Mouse (Mus musculus) common myeloid progenitor, adult 5-6 weeks (primary cell): ENCODE results near the gene Rnf149. TPM values are rescaled to one million over a fixed set of nuclear protein-coding genes. Genes with fewer than 3 reads are reported as not detected.
"Not testable (repeated sequence)": the region's sequence is repeated elsewhere in the genome, so short reads cannot be mapped to it uniquely, and the experiment has no call there.

Experiments
- ATAC-seq: replicated peaks from 2 replicates; pipeline ENCODE4 v1.8.0; 2016; ENCODE audit warnings: low read depth, mild to moderate bottlenecking, moderate TSS enrichment, inconsistent platforms; ENCODE audit not compliant: poor library complexity, severe bottlenecking
- total RNA-seq: library from RNA; stranded (forward); fragments of 200-1000, 187-1606 nt; gene quantifications from 2 replicates; pipeline ENCODE4 v1.2.3, GENCODE M21; 2017

The Rnf149 gene
- total RNA-seq: 30.4 and 40.7 TPM in 2 replicates

DNA sequence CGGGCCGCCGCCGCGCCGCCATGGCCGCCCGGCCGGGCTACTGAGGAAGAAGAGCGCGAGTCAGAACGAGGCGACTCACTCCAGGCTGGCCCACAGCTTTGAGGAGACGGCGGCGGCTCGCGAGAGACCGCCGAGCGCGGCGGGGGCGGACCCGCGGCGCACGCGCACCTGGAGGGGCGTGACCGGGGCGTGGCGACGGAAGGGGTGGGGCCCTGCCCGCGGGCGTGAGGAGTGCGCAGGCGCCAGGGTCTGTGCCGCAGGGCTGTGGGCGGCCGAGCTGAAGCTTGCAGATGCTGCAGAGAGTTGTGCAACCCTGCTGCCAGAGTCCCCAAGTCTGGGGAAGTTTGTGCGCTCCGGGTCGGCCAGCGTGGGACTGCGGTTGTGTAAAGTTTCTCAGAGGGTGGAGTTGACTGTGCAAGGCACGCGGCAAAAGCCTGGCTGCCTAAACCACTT is at the start of gene Rnf149:
Gene Rnf149 (minus strand): TSS at position 153 of the 453 bp plus-strand sequence.
- peak; percentile 86 for ATAC-seq

- no peak for ATAC-seq
Measured at GRCm38 (mm10) chr1:39625491-39625890, 48.3 kb upstream of the Rnf149 start.

DNA sequence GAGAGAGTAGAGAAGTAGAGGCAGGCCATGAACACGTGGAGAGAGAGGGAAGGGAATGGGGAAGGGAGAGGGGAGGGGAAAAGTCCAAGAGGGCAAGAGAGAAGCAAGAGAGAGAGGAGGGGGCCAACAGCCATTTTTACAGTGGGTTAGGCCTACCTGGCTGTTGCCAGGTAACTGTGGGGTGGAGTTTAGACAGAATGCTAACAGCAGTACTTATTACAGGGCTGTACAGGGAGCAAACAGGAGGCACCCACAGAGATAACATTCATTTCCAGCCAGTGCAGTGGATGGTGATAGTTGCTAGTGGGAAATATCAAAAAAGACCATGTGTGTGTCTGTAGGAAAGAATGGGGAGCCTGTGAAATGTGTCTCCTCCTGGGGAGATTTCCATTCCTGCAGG is 46.5 kb upstream of the Rnf149 start:
- ATAC-seq: no peak

- no peak for ATAC-seq
Measured at GRCm38 (mm10) chr1:39623106-39623505, 45.9 kb upstream of the Rnf149 start.

DNA sequence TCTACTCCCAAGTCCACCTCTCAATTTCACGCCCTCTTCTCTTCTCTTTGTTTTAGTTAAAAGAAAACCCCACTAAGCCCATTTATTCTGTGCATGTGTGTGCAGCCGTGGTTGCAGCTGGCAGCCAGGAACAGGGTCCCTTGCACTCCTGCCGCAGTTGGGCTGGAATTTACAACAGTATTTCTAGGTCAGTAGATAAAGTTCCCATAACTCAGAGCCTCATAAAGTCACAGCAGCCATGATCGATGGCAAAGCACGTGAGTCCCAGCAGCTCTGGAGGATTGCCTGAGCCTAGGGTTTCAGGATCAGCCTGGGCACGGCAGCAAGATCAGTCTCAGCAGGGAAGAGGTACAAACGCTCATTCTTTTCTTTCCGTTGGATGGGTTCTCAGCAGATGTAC is 41.3 kb upstream of the Rnf149 start:
- ATAC-seq: no peak

DNA sequence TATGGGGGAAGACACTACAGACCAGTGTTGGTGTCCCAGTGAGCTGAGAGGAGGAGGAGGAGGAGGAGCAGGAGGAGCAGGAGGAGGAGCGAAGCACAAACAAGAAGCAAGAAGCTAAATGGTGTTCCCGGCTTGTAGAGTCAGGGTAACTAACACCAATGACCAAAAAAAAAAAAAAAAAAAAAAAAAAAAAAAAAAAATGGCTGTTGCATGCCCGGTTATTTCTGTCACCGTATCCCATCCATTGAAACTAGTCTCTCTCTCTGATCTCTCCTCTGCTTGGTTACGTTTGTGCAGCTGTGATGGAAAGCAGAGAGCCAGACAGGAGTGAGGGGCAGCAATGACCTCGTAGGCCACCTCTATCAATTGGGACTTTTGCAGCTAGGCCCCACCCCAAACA is 38.3 kb upstream of the Rnf149 start:
- no peak for ATAC-seq

DNA sequence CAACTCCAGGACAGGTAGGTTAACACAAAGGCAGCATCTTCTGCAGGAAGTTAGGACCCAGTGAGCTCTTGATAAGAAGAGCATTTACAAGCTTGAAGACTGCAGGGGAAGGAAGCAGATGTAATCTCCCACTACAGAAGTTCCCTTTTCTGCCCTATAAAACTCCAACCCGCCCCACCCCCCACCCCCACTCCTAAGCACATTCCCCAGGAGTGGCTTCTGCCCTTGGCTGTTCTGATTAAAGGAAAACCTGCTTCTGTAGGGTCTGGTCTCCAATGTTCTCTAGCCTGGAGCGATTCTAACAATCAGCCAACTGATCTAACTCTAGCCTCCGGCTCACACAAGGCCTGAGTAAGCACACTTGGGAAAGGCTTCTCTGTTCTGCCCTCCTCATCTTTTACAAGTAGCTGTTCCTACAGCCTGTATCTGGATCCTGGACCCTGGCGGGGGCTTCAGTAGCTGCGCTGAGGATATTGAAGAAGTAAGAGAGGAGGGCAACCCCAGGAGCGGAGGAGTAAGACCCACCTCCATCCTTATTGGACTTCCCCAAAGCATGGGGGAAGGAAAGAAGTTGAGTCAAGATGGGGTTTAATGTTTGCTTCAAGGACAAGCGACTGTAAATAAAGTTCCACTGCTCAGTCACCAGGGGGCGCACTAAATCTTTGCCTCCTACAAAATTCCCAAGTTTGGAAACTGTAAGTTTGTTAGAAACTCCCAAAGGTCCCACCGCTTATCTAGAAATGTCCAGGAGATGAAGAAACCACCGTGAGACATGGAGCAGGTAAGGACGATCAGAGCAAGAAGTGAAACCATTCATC is 37.5 kb upstream of the Rnf149 start:
- peak; percentile 69 for ATAC-seq

- ATAC-seq: no peak
Measured at GRCm38 (mm10) chr1:39613061-39613460, 35.9 kb upstream of the Rnf149 start.

GRCm38 (mm10) chr1:39612491-39612890 is 35.3 kb upstream of the Rnf149 start:
- ATAC-seq: no peak

DNA sequence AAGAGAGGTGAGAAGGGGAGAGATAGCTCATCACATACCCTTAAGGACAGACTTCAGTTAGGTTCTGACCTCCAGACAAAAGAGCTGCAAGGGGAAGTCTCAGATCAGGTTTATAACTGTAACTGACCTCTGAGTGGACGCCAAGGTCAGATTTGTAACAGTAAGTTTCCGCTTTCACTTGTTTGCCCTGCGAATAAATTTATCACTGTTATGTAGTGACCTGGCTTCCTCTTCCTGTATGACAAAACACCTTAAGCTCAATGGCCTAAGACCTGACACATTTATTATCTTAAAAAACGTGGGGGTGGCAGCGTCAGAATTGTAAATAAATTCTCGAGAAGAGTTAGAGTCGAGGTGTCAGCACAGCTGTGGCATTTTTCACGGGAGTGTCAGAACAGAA is 31.3 kb upstream of the Rnf149 start:
- no peak for ATAC-seq

DNA sequence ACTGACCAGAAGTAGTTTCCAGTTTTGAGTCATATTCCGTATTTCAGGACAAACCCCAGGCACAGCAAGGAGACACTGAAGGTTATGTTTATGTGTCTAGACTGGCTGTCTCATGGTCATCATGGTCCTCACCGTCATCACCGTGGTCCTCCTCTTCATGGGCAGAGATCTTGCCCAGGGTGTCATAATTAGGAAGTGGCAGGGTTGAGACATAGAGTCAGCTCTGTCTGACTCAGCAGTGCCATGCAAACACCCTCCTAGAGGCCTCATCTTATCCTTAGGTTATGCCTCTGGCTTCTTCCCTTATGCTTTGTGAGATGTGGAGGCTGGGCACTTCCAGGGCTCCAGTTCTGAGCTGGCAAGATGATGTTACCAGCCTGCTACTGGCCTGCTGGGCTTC is 25.3 kb upstream of the Rnf149 start:
- no peak for ATAC-seq

DNA sequence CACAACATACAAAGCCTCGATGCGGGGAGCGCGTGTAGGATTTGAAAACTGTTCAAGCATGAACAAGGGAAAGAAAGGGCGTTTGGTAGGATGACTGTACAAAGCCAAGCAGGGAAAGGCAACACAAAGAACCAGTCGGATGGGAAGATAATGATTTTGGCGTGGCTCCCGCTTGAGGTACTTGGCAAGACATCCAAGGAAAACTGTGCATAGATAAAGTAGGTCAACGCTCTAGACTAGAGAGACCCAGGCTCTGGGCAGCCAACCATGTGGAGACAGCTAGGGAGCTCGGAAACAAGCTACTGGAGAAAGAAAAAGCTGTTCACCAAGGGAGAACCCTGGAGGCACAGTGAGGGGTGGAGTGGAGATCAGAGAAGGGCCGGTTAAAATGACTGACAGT is 21.5 kb upstream of the Rnf149 start:
- ATAC-seq: no peak

DNA sequence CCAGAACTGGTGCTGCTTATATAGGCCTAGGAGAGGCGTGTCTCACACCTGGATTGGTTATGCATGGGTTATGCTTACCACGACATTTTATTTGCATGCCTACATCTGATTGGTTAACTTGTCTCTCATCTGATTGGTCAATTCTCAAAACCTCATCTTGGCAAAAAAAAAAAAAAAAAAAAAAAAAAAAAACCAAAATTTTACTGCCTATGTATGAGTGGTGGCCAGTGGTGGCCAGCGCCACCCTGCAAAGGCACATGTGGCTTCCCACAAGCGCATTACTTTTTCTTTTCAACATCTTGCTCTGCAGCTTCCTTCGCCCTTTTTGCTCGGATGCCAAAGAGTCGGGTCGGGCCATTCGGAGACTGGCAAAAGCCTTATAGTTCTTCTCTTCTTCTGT is 19.9 kb upstream of the Rnf149 start:
- ATAC-seq: not testable (repeated sequence)

DNA sequence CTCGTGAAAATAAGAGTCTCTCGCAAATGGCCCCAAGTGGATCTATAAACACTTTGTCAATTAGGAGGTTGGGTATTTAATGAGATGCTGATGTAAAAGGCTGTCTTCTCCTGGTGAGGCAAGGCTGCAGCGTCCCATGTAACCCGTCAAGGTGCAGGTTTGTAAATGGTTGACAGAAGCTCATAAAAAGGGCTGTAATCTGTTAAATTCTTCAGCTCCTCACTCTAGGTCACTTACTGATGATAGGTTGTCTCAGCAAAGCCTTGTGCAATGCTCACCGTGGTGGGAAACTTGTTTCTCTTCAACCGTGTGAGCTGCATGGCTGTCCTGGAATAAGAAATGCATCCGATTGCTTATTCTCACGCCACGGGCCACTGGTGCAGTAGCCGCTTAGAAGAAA is 16.6 kb upstream of the Rnf149 start:
- ATAC-seq: no peak

DNA sequence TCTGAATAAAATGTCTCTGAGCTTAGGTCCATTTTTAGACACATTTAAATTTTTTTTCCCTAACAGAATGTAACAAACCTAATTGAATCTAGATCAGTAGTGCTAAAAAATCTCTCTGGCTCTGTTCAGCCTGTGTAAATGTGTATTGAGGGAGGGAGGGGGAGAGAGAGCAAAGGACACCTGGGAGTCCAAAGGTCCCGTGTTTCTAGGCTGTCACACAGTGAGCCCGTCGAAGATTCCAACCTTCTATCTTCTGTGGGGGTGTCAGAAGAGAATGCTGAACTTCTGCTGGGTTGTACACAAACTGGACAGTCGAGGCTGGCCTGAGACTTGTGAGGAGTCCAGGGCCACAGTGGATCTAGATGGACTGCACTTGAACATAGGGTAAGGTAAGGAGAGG is 14.9 kb upstream of the Rnf149 start:
- no peak for ATAC-seq

DNA sequence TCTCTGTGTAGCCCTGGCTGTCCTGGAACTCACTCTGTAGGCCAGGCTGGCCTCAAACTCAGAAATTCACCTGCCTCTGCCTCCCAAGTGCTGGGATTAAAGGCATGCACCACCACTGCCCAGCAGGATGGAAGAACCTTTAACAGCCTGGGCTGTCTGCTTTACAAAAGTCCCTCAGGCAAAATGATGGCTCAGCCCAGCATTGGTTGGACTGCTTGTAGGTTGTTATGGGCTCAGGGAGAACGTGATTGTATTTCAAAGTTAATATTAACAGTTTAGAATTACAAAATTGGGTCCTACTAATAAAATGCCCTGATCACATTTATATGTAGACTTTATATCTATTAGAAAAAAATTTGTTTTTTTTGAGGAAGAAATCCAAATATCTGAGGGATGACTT is 14.4 kb upstream of the Rnf149 start:
- ATAC-seq: not testable (repeated sequence)

GRCm38 (mm10) chr1:39590193-39590592 is 13.0 kb upstream of the Rnf149 start:
- 0 out of 2 replicates have a peak, but pooled peaks have one; percentile 54 for ATAC-seq

DNA sequence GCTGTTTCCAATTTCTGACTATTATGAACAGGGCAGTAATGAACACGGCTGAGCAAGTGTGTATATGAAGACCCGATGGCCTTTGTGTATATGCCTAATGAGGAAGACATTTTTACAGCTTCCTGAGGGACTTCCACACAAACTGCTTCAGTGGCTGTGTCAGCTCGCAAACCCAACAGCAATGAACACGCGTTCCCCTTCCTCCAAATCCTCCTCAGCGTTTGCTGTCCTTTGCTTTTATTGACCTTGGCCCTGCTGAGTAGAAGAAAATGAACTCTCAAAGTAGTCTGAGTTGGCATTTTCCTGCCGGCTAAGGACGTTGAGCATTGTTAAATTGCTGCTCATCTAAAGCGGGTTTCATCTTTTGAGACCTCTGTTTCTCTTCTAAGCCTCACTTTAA is 8.2 kb upstream of the Rnf149 start:
- no peak for ATAC-seq

GRCm38 (mm10) chr1:39583173-39583572 is 6.0 kb upstream of the Rnf149 start:
- no peak for ATAC-seq

- ATAC-seq: no peak
Measured at GRCm38 (mm10) chr1:39581215-39581614, 4.0 kb upstream of the Rnf149 start.

DNA sequence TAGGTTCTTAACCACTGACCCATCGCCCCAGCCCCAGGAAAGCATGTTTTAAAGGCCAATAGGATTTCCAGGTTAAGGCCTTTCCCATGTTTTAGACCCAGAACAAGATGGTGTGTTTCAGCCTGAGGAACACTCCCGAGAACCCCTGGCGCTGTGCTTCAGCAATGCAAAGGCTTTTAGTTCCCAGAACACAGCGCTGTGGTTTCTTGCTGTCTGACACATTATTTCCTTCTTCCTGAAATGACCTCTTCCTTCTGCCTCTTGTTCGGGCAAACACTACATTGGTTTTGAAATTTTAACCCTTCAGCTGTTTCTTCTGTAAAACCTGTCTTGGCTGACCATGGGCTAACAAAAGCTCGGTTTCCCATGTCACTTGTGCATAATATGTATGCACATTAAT is 1.9 kb upstream of the Rnf149 start:
- ATAC-seq: peak; percentile 22; the same call in 1 of the 2 replicates

GRCm38 (mm10) chr1:39578446-39578845 is 1.2 kb upstream of the Rnf149 start:
- ATAC-seq: 0 out of 2 replicates have a peak, but pooled peaks have one; percentile 4
